Mouse (Mus musculus): Measurements from ENCODE around the gene Arl6ip6. TPM values are rescaled to one million over a fixed set of nuclear protein-coding genes. Genes with fewer than 3 reads are reported as not detected.

Arl6ip6 gene
- polyA plus RNA-seq, 1 experiment from 2014 or later: 21.4 TPM

GRCm38 (mm10) chr2:53204373-53205274 is 13.1 kb downstream of the Arl6ip6 start:
- peak; percentile 63 for TF ChIP-seq CTCF (IDR thresholded peaks at IDR 0.05; ENCODE audit: low read depth)
- no peak overlapping the region for H3K27ac ChIP-seq (ENCODE audit: low read depth, low read length)
- WGBS: 61% methylated on average over 5 of the region's 5 CpGs
- H3K36me3 ChIP-seq (ENCODE audit: control insufficient read depth, insufficient read depth): peaks cover 4% of the 10 kb centered on the region; the same call in 1 of the 2 replicates
- no peaks in the 10 kb centered on the region for H3K9me3 ChIP-seq (ENCODE audit: control insufficient read depth)
- H3K4me3 ChIP-seq (ENCODE audit: low read depth, low read length): no peak overlapping the region
- H3K4me1 ChIP-seq (replicated peaks; ENCODE audit: control insufficient read depth, insufficient read depth, low read length): no peaks in the 10 kb centered on the region
- no peak overlapping the region for H3K4me2 ChIP-seq (replicated peaks; ENCODE audit: low read depth)
- no peak for ATAC-seq
- no peak overlapping the region for H3K9ac ChIP-seq (ENCODE audit: low read depth, low read length)
- H3K27me3 ChIP-seq (replicated peaks; ENCODE audit: control insufficient read depth, insufficient read depth, low read length): no peaks in the 10 kb centered on the region

GRCm38 (mm10) chr2:53206749-53207148 is 15.2 kb downstream of the Arl6ip6 start:
- Histone ChIP-seq H3K36me3 (ENCODE audit: control insufficient read depth, insufficient read depth) (peaks cover 10% of the 10 kb centered on the region), H3K27me3 (replicated peaks; ENCODE audit: control insufficient read depth, insufficient read depth, low read length) (no peaks in the 10 kb centered on the region), H3K4me2 (replicated peaks; ENCODE audit: low read depth) (no peak overlapping the region), H3K4me1 (replicated peaks; ENCODE audit: control insufficient read depth, insufficient read depth, low read length) (no peaks in the 10 kb centered on the region), H3K9ac (ENCODE audit: low read depth, low read length) (no peak overlapping the region), H3K27ac (ENCODE audit: low read depth, low read length) (no peak overlapping the region), H3K9me3 (ENCODE audit: control insufficient read depth) (no peaks in the 10 kb centered on the region), H3K4me3 (ENCODE audit: low read depth, low read length) (no peak overlapping the region)
- TF ChIP-seq CTCF (IDR thresholded peaks at IDR 0.05; ENCODE audit: low read depth): peak; percentile 38
- ATAC-seq: no peak

GRCm38 (mm10) chr2:53213493-53213892 is 22.0 kb downstream of the Arl6ip6 start:
- no peak overlapping the region for H3K4me2 ChIP-seq (replicated peaks; ENCODE audit: low read depth)
- no peak overlapping the region for H3K27ac ChIP-seq (ENCODE audit: low read depth, low read length)
- no peaks in the 10 kb centered on the region for H3K4me1 ChIP-seq (replicated peaks; ENCODE audit: control insufficient read depth, insufficient read depth, low read length)
- no peaks in the 10 kb centered on the region for H3K9me3 ChIP-seq (ENCODE audit: control insufficient read depth)
- peaks cover 39% of the 10 kb centered on the region for H3K36me3 ChIP-seq (ENCODE audit: control insufficient read depth, insufficient read depth)
- H3K9ac ChIP-seq (ENCODE audit: low read depth, low read length): no peak overlapping the region
- TF ChIP-seq CTCF (IDR thresholded peaks at IDR 0.05; ENCODE audit: low read depth): no peak
- no peak overlapping the region for H3K4me3 ChIP-seq (ENCODE audit: low read depth, low read length)
- no peak for ATAC-seq
- H3K27me3 ChIP-seq (replicated peaks; ENCODE audit: control insufficient read depth, insufficient read depth, low read length): no peaks in the 10 kb centered on the region
- 95% methylated on average over 1 of the region's 1 CpGs for WGBS

GRCm38 (mm10) chr2:53222242-53222641 is 30.7 kb downstream of the Arl6ip6 start:
- Histone ChIP-seq H3K9me3 (ENCODE audit: control insufficient read depth) (0 out of 2 replicates have a peak, but pooled peaks cover 3% of the 10 kb centered on the region), H3K27ac (ENCODE audit: low read depth, low read length) (no peak overlapping the region), H3K27me3 (replicated peaks; ENCODE audit: control insufficient read depth, insufficient read depth, low read length) (no peaks in the 10 kb centered on the region), H3K9ac (ENCODE audit: low read depth, low read length) (no peak overlapping the region), H3K4me2 (replicated peaks; ENCODE audit: low read depth) (no peak overlapping the region), H3K36me3 (ENCODE audit: control insufficient read depth, insufficient read depth) (peaks cover 16% of the 10 kb centered on the region; the same call in 1 of the 2 replicates), H3K4me1 (replicated peaks; ENCODE audit: control insufficient read depth, insufficient read depth, low read length) (no peaks in the 10 kb centered on the region), H3K4me3 (ENCODE audit: low read depth, low read length) (no peak overlapping the region)
- ATAC-seq: no peak
- WGBS: 88% methylated on average over 5 of the region's 5 CpGs
- TF ChIP-seq CTCF (IDR thresholded peaks at IDR 0.05; ENCODE audit: low read depth): no peak

DNA sequence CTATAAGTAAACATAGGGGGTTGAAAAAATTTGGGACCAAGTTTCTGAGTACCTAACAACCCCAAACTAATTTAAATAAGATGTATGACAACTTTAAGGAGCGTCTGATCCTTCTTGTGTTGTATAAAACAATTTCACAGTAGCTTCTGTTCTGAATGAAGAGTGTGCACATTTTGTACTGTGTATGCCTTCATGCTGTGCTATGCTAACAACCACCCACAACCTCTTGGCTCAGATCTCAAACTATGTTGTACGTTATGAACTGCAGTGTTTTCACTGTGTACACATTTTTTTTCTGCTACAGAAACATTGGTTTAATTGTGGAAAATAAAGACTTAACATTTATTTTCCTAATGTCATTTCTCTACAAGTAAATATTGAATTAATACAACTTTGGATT is 65.5 kb downstream of the Arl6ip6 start:
- 55% methylated on average over 2 of the region's 2 CpGs for WGBS
- ATAC-seq: no peak
- no peak for TF ChIP-seq CTCF (IDR thresholded peaks at IDR 0.05; ENCODE audit: low read depth)
- Histone ChIP-seq H3K27me3 (replicated peaks; ENCODE audit: control insufficient read depth, insufficient read depth, low read length) (no peaks in the 10 kb centered on the region), H3K9ac (ENCODE audit: low read depth, low read length) (no peak overlapping the region), H3K9me3 (ENCODE audit: control insufficient read depth) (no peaks in the 10 kb centered on the region), H3K4me3 (ENCODE audit: low read depth, low read length) (no peak overlapping the region), H3K4me1 (replicated peaks; ENCODE audit: control insufficient read depth, insufficient read depth, low read length) (no peaks in the 10 kb centered on the region), H3K36me3 (ENCODE audit: control insufficient read depth, insufficient read depth) (no peaks in the 10 kb centered on the region), H3K27ac (ENCODE audit: low read depth, low read length) (no peak overlapping the region), H3K4me2 (replicated peaks; ENCODE audit: low read depth) (no peak overlapping the region)

Other genes starting within 250 kb of the Arl6ip6 start
- gene Prpf40a, start 442 bp upstream of the Arl6ip6 start, polyA plus RNA-seq (2015; fragmentation: Nextera tagmentation; extraction: Ambion mirVana): 66.6 and 74.1 TPM in 2 replicates